Mouse (Mus musculus) cerebellum, adult (tissue): ENCODE results near the gene Thyn1.
A peak's percentile ranks its signal among the peaks of the same experiment; 100 is the strongest.

Source experiments
- ATAC-seq: cut with Nextera tagmentation; 2 replicates; pipeline ENCODE4 v1.9.2; 2017; ENCODE audit warnings: mild to moderate bottlenecking, moderate library complexity, mixed read lengths; ENCODE audit not compliant: insufficient number of reproducible peaks, low FRiP score, low TSS enrichment

The Thyn1 gene

DNA sequence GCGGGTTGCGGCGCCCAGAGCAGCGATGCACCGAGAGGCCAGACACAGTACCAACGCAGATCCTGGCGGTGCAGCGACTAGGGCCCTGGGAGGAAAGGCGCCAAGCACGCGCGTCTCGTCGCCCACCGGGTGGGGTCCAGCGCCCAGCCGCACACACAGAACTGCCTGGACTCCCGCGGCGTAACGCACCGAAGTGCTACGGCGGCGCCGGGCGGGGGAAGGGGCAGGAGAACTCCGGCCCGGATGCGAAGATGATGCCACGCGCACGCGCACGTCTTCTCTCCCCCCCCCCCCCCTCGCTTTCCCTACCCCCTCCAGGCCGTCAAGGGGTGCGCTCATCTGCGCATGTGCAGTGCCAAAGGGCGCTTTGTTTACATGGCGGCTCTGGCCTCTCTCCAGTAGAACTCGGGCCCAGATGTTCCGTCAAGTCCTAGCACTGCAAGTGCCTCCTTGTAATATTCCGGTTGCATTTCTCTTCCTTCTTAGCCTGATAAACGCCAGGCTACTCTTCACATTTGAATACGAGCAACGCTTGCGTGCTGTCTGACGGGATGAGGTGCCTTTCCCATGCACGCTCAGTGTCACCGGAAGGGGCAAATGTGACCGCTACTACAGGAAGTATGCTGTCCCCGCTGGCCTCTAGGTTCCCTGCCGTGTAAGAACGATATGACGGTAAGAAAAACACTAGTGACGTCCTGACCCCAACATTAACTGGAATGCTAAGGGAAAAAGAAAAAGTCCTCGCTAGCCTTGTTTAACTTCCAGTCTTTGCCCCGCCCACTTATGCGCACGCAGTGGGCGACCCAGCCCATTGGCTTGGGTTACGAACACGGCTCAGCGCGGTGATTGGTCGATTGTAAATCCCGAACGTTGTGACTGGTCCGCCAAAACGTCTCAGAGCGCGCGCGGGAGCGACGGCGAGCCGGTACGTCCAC is 30.6 kb downstream of the Thyn1 start, which contains the start of the genes Vps26b and Ncapd3:
TSS of gene Vps26b (minus strand) at position 238 of the 935 bp plus-strand sequence.
TSS of gene Ncapd3 (plus strand) at position 348 of the 935 bp plus-strand sequence.
- ATAC-seq: peak; percentile 89

- ATAC-seq: no peak
These were observed 31.2 kb downstream of the Thyn1 start for GRCm38 (mm10) chr9:27030763-27031100.

DNA sequence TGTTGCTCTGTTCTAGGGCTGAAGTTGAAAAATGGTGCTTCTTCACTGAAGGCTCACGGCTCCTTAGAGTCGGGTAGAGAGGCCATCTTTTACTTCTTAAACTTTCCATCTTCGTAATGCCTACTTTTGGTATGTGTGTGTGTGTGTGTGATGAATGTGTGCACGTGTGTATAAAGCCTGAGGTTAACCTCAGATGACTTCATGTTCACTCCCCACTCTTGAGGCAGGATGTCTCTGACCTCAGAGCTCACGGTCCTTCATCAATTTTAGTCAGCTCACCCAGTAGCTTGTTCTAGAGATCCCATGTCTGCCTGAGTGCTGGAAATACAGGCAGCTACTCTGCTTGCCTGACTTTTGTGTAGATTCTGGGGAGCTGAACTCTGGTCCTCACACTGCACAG is 44.4 kb downstream of the Thyn1 start:
- ATAC-seq: no peak

GRCm38 (mm10) chr9:27049492-27049891 is 50.0 kb downstream of the Thyn1 start:
- ATAC-seq: no peak
